Mouse (Mus musculus) megakaryocyte, embryonic 14.5 days (primary cell): Measurements from ENCODE around the gene Vmp1.

Experiments
- FLI1 ChIP-seq: IDR thresholded peaks from 2 replicates; pipeline ENCODE4 v1.6.1; 2012; ENCODE audit warnings: low read length, inconsistent platforms, mixed read lengths
- GATA1 ChIP-seq: IDR thresholded peaks from 3 replicates; pipeline ENCODE4 v1.6.1; 2012; ENCODE audit warnings: mixed read lengths, low read length, inconsistent platforms, borderline replicate concordance

GRCm38 (mm10) chr11:86611991-86612390 lies 71.6 kb downstream of the Vmp1 start:
- TF ChIP-seq GATA1 (no peak), FLI1 (no peak)
